Mouse (Mus musculus) MEL (cell line): ENCODE data around the gene Mrpl45.

Experiments used
- CTCF ChIP-seq, 3 experiments: IDR thresholded peaks in 2 of 3; conservative IDR thresholded peaks in 1 of 3; 2 replicates each; pipeline ENCODE4 v1.5.1; 2011 to 2012; ENCODE audit warnings: low read length in 3 of 3, low read depth in 2 of 3, mild to moderate bottlenecking in 2 of 3, improper control_type of control experiment in 1 of 3, inconsistent platforms in 1 of 3, mixed read lengths in 1 of 3, moderate library complexity in 1 of 3; ENCODE audit not compliant: control insufficient read depth in 1 of 3, insufficient read depth in 1 of 3, poor library complexity in 1 of 3, severe bottlenecking in 1 of 3
- ETS1 ChIP-seq: IDR thresholded peaks from 2 replicates; pipeline ENCODE4 v1.6.1; 2012; ENCODE audit warnings: low read depth, mild to moderate bottlenecking, inconsistent platforms, low read length, improper control_type of control experiment, moderate library complexity
- GABPA ChIP-seq: IDR thresholded peaks from 2 replicates; pipeline ENCODE4 v1.6.1; 2012; ENCODE audit warnings: low read depth, mild to moderate bottlenecking, inconsistent platforms, low read length, improper control_type of control experiment, moderate library complexity
- HCFC1 ChIP-seq: IDR thresholded peaks from 2 replicates; pipeline ENCODE4 v1.6.1; 2012; ENCODE audit warnings: low read depth, mild to moderate bottlenecking, inconsistent platforms, low read length, improper control_type of control experiment, moderate library complexity
- MAX ChIP-seq: IDR thresholded peaks from 2 replicates; pipeline ENCODE4 v1.6.1; 2011; ENCODE audit warnings: low read length, improper control_type of control experiment
- POLR2A ChIP-seq, 2 experiments: IDR thresholded peaks; 2 replicates each; pipeline ENCODE4 v1.6.1; 2011 to 2012; ENCODE audit warnings: low read length in 2 of 2, mild to moderate bottlenecking in 2 of 2, control low read depth in 1 of 2, improper control_type of control experiment in 1 of 2, low read depth in 1 of 2, moderate library complexity in 1 of 2; ENCODE audit not compliant: control insufficient read depth in 1 of 2, insufficient read depth in 1 of 2, poor library complexity in 1 of 2
- SMC3 ChIP-seq: IDR thresholded peaks from 2 replicates; pipeline ENCODE4 v1.6.1; 2011; ENCODE audit warnings: low read depth, low read length, improper control_type of control experiment

DNA sequence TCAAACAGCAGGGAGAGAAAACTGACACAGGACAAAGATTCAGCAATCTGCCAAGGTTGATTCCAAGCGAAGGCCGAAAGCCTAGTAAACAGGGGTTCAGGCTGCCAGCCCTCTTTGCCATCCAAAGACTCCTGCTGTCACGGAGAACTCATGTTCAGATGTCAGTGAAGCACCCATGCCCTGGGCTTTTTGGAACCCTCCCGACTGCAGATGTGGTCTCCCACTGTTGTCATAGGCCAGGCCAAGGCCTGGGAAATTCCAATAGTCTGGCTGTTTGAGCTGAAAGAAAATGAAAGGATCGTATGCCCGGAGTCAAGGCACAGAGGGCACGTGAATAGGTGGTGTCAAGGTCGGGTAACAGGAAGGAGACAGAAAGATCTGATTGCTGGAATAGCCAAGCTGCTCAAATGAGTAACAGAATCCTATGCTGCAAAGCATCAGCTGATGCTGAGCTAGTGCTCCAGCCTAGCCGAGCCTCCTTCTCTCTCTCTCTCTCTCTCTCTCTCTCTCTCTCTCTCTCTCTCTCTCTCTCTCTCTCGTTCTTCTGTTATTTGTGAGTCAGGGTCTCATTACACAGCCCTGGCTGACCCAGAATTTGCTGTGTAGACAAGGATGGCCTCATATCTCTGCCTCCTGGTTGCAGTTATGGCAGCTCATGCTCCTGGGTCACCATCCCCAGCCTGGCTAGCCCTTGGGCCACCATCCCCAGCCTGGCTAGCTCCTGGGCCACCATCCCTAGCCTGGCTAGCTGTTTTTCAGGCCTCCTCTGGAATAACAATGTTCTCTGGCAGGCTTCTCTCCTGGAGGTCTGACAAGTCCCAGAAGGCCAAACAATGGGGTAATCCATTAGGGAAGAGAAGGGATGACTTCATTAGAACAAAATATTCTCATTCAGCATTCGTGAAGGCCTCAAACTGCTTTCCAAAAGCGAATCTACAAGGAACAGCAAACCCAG is 26.0 kb upstream of the Mrpl45 start:
- TF ChIP-seq POLR2A (IDR thresholded peaks at IDR 0.05; ENCODE audit: control insufficient read depth in 1 of 2, insufficient read depth in 1 of 2, low read depth in 1 of 2, low read length in 2 of 2, poor library complexity in 1 of 2) (no peak), CTCF (IDR thresholded peaks at IDR 0.05 in 2 of 3, conservative IDR thresholded peaks at IDR 0.05 in 1 of 3; ENCODE audit: control insufficient read depth in 1 of 3, insufficient read depth in 1 of 3, low read depth in 2 of 3, low read length in 3 of 3, poor library complexity in 1 of 3, severe bottlenecking in 1 of 3) (no peak), HCFC1 (no peak), ETS1 (no peak), MAX (no peak), SMC3 (no peak), GABPA (no peak)
